Mouse (Mus musculus) fibroblast of lung, adult 2 months (primary cell): ENCODE data around the gene Rap1a.

Source experiments
- DNase-seq: peaks from one replicate; pipeline ENCODE4 v3.0.0-alpha.2; 2011; ENCODE audit warnings: low read depth

Rap1a gene

DNA sequence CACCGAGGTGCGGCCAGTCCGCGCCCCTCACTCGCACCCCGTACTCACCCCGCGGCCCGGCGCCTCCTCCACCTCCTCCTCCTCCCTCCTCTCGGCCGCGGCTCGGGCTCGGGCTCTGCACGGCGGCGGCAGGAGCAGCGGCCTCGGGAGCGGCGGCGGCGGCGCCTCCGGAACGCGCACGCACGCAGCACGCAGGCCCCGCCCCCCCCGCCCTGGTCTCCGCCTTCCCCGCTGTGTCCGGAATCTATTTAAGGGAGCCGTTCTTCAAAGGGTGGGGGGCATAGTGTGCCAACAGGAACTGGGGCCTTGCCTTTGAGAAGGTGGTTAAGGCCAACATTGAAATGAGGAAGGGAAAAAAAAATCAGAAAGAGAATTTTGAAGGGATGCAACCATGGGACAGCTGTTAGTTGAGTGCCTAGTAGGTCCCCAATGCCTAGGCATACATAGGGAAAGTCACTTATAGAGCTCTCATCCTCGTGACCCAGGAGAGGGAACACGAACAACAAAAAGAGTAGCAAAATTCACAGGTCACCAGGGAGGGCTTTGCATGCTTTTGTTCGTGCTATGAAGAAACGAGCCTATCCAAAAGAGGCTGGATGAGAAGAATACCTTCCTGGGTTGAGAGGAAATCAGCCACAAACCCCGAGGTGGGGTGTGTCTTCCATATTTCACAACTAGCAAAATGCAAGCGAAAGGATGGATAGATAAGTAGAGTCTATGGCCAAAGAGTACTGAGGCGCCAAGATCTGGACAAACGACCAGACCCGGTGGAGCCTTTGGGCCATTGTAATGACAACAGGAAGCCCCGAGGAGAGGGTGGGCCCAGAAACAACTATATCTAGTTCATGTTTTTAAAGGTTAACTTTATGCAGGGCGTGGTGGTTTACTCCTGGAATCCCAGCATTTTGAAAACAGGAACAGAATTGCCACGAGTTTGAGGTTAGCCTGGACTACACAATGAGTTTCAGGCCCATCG, at the start of gene Rap1a:
TSS of gene Rap1a (minus strand) at position 146 of the 976 bp plus-strand sequence.
- DNase-seq = no peak

DNA sequence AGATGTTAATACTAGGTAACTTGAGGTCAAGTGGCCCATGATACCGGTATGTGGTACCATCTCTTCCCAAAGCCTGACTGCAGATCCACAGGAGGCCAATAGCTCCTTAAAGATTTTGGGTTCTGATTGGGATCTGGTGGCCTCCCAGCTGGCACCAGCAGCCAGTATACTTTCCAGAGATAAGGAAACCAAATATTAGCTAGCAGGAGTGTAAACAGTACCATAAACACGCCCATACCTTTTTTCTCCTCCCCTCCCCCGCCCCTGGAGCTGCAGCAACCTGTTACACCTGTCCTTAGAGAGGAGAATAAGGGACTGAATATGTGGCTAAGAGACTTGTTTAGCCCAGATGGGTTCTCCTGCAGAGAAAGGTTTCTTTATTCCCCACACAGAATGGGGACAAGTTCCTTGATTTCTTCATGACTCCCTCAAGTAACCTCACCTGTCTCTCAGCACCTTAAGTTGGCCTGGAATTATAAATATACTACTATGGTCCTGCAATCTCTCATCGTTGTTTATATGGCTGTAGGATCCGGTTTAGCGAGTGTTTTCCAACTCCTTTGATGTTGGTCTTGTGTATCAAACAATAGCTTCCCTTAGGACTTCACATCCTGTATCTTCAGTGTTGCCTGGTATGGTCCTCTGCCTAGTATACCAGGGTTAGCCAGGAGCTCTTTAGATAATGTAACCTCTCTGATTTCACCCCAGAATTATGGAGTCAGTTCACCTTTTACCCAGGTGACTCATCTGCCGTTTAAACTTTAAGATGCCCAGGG, 45.3 kb upstream of the Rap1a start:
- DNase-seq = no peak

DNA sequence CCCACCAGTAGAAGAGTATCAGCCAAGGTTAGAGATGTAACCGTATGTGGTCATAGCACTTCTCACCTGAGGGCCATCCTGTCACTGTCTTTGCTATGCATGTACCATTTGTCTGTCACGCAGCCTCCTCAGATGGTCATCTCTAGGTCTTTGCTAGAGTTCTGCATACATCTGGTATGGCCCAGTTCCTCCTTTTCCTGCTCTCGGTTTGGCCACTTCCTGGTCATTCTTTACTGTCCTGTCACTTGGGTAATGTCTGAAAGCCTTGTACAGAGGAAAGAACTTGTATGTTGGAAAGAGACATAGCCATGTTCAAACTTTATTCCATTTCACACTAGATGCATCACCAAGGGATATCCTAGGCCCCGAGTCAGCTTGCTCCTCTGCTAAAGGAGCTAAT, 38.7 kb upstream of the Rap1a start:
- DNase-seq = no peak

DNA sequence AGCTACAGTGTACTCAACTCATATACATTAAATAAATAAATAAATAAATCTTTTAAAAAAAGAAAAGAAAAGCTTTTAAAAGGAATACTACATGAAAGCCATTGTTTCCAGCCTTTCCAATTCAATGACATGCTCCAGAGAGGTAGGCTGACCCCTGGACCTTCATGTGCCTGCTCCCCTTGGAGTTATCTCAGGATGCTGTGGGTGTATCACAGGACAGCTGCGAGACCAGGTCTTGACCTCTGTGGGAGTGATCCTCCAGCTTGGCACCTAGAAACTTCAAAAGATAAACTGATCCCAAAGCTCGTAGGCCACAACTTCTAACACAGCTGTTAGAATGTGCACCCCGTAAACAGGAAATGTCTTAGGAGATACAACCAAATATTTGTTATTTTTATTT, 37.5 kb upstream of the Rap1a start:
- DNase-seq = no peak

DNA sequence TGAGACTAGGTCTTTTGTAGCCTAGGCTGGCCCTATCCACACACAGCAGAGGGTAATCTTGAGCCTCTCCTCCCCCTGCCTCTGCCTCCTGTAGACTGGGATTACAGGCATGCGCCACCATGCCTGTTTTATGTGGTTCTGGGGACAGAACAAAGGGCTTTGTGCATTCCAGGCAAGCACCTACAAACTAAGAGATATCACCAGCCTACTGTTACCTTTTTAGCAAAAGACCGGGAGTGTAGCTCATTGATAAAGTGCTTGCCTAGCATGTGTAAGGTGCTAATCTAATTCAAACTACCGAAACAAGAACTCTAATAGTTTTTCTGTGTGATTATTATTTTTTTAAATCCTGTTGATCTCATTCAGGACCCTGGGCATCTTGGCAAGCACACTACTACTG, 35.7 kb upstream of the Rap1a start:
- DNase-seq = no peak

DNA sequence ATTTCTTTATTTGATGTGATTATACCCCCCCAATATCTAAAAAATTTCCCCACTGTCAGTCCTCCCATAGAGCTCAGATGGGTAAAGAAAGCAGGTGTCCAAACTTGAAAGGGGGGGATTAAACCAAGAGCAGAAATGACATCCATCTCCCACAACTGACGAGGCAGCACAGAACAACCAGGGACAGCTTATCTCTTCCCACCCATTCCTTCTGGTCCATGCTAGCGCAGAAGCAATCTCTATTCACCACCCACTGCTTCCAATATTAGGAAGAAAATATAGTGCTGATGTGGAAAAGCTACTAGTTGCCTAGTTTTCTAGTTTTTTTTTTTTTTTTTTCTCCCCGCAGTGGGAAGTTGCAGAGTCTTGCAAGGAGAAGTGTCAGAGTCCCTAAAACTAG, 34.7 kb upstream of the Rap1a start:
- no peak for DNase-seq

DNA sequence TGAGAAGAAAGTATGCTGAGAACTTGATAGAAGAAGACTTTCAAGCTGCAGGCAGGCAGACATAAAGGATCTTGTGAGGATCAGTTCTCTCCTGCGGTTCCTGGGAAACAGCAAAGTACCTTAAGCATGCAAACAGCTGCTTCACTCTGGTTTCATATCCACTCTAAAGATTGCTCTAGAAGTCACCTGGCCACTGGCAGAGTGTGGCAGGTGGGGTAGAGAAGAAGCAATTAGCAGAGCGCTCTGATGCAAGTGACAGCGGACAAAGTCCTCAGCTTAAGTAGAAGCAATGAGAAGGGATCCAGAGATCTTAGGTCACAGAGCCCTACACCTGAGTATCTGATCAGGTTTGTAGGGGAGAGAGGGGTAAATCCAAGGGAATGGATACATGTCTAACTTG, 30.4 kb upstream of the Rap1a start:
- no peak for DNase-seq

DNA sequence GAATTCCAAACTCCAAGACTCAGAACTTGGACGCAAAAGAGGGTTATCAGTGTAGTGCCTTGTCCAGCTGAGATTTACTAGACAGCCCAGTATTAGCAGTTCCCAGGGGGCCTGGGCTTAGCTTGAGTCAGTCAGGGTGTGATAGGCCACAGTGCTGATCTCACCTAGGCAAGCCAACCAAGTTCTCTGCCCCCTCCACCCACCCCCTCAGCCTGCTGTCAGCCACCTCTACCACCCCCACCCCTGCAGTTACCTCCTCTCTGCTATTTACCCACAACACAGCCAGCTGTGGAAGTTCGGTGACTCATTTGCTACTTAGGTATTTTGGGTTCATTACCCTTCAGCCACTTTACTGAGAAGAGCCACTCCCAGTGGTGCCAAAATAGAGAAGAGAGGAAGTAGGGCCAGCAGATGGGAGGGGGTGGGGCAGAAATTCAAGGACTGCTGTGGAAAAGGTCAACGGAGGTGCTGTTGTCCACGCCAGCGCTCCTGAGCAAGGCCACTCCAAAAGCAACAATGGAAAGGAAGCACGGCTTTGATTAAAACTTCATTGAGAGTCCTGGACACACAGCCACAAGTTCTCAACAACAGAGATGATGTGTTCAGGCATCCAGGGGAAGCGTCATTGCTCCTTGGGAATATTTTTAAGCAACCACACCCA, 24.5 kb upstream of the Rap1a start:
- peak; percentile 56 for DNase-seq

DNA sequence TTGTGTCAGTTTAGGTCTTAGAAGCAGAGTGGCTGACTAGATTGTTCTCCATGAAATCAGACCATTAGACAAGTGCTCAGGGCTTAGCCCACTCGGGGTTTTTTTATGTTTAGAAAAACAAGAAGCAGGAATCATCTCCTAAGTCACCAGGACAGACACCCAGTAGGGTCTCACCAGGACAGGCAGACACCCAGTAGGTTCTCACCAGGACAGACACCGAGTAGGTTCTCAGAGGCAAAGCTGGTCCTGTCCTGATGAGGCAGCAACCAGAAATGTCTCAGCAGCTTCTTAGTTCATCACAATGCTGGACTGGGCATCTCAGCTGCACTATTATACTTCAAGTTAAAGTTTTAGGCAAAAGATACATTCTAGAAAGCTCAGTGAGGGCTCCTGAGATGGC, 23.6 kb upstream of the Rap1a start:
- DNase-seq = no peak

DNA sequence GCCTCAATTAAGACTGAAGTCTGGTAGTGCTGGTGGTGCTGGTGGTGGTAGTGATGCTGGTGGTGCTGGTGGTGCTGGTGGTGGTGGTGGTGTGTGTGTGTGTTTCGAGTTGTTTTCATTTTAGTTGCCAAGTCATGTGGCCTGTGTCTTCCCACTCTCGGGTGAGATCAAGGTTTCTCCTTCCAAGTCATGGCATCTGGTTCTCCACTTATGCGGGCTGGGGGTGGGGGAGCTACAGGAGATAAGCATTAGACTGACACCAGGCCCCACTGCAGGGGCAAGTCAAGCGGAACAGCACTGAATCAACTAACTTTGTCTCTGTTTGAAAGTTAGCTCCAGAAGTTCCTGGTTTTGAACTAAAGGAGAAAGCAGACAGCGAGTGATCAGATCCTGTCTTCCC, 23.0 kb upstream of the Rap1a start:
- no peak for DNase-seq

DNA sequence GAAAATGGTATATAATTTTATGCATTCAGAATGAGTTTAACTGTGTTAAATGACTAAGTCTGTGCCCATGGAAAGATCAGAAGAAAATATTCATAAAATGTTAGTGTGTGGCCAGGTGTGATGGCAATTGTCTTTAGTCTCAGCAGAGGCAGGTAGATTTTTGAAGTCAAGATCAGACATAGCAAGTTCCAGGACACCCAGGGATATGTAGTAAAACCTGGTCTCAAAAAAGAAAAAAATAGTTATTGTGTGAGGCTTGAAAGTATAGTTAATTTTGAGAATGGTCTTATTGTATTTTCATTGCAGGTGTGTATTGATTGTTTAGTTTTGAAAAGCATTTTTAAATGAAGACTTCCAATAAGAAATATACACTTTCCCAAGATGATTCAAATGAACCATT, 22.5 kb upstream of the Rap1a start:
- DNase-seq = no peak

DNA sequence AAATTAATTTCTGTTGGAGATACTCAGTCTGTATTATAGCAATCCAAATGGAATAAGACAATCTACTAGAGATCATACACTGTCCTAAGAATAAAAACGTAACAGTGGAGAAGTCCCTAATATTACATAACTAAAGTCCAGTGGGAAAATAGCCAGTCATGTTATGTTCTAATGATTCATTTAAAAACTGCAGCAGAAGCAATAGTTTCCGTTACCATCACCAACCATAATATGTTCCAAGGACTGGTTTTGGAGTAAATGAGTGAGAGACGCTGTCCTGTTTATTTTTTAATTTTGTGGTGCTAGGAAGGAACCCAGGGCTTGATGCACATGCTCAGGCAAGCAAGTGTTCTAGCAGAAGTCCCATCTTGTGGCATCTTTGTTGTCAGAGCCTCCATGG, 20.4 kb upstream of the Rap1a start:
- no peak for DNase-seq

DNA sequence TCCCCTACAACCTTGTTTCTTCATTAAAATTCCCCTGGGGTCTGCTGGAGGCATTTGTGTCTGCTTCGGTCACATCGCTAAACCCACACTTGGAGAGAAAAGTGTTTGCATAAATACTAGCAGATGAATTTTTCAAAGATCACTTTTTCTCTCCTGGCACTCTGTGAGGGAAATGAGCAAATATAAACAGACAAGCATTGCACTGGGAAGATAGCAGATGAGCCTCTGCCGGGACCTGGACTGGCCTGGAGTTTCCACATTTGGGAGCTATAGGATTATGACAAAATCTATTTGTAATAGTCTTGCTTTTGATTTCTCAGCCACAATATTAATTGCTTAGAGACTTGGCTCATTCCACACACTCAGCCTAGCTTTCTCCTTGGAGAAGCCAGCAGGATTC, 19.1 kb upstream of the Rap1a start:
- no peak for DNase-seq

DNA sequence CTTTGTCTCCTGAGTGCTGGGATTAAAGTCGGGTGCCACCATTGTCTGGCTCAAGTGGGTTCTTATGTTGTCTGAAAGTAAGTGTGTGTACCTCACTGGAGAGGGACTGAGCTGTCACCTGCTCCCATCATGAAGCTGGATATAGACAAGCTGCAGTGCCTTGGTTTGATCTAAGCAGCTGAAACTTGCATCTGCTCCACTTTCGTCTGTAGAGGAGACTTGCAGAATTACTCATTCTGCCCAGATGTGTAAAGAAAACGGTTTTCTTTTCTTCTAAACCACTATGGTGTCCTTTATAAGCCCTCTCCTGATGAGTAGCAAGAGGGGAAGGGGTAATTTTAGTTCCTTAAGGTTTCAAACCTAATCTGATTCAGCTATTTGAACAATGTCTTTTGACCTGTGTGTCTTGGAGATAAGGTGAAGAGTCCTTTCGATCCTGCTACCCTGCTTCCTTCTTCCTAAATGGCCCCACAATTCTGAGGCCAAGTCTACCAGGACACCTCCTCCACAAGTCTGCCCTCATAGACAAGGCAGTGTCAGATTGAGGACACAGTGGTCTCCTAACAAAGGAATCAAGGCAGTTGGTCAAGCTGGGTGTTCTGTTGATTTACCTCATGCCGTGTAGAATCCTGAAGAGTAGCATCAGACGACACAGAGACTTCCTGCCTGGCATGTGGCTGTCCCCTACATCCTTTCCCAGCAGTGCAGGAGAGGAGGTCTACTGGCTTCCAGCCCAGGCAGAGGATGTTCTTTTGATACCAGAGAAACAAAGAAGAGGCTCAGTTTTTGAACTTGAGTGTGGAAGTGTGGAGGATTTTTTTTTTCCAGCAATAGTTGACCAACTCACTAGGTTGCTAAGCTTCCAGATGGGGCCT, 17.2 kb upstream of the Rap1a start:
- no peak for DNase-seq

DNA sequence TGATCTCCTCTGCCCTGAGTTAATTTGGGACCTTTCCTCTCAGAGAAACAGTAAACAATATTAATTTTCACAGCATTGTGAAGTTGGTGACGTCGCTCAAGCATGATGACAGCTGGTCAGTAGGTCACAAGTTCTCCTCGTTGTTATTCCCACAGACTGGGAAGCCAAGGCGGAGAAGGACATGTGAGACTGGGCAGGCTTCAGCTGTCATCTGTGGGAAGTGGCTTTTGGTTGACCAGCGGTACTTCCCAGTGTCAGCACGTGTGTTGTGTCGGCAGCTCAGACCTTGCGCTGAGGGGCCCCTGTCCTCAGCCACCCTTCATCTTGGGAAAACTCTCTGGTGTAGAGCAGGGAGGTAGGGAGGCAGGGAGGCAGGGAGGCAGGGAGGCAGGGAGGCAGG, 15.0 kb upstream of the Rap1a start:
- DNase-seq = no peak

DNA sequence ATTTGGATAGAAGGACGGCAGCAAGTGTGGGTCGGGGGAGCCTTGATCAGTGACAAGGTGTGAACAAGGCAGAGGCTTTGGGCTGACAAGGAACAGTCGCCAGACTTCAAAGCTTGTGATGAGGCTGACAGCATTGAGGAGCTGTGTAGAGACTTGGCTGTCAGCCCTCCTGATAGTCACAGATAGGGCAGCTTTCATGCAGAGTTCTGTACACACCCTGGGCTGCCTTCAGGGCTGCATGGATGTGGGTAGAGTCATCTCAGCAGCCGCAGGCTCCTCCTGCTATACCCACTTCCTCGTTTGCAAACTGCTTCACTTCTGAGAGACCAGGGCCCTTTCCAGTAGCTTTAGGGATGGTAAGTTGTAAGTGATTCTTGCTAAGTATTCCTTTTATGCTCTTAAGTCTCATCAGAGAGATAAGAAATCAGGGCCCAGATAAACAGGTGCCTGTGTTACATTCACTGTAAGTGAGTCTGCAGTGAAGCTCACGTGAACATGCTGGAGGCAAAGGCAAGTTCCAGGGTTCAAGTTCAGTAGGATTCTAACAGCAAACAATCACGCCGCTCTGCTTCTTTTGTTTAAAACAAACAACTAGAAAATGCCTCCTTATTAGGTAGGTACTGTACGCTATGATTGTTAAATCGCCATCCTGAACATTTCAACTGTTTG, 14.2 kb upstream of the Rap1a start:
- no peak for DNase-seq

DNA sequence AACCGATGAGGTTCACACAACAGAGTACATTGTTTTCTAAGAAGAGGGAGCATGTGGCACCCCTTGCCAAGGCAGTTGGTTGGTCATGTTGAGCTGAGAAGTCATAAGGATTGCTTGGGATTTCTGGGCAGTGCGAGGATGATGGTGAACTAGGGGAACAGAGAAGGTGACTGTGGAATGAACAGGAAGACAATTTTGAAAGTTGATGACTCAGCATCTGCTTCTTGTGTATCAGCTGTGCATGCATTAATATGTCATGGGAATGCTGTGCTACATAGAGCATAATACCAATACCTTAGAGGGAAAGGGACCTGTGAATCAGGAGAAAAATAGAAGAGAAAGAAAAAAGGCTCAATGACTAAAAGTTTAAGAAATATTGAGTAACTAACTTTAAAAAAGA, 10.0 kb upstream of the Rap1a start:
- no peak for DNase-seq

DNA sequence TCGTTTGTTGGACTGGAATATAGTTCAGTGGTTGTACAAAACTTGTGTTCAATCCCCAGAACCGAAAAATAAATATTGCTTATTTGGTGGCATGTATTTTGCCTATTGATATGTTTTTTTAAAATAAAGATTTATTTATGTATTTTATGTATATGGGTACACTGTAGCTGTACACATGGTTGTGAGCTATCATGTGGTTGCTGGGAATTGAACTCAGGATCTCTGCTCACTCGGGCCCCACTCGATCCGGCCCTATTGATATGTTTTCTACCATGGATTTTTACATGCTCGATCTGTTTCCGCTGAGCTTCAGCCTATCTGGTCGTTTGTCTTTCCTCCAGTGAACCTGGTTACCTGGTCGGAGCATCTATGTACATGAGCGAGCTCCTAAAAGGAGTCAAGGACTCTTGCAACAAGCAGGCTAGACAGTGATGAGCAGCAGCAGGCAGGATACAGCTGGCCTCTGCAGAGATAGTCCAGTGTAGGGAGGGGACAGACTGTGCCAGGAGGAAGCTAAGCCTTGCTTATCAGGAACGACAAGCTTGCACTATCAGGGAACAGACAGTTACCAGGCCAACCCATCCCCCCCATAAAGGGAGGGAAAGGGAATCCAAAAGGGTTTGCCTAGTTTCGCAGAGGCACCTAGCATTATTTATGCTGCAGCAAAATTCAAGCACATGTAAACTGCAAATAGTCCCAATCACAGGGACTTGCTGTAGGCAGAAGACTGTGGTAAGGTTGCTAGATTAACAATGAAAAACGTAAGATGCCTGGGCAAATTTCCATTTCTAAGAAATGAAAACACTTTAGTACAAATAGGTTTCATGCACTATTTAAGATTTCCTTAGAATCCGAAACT, 7.3 kb upstream of the Rap1a start:
- DNase-seq = no peak

DNA sequence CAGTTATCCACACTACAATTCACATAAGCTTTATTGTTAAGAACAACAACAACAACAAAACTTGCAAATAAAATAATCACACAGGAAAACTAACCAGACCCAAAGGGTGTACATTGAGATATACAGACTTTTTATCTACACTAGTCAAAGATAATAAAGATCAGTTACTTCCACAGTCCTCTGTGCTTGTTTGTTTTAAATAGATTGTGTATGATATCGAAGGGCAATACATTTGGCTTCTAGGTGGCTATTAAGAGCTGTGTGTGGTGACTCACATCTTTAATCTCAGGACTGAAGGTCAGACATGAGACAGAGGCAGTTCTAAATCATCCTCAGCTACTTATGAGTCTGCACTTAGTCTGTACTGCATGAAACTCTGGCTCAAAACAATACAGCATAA, 6.5 kb upstream of the Rap1a start:
- no peak for DNase-seq
